Mouse (Mus musculus) left cerebral cortex, postnatal 25 days (tissue): ENCODE results near the gene Epn2. TPM values are rescaled to one million over a fixed set of nuclear protein-coding genes. Genes with fewer than 3 reads are reported as not detected.

ENCODE experiments used
- DNase-seq, 2 experiments: peaks; one replicate each; pipeline ENCODE4 v3.0.0; 2022; ENCODE audit warnings: low spot score in 2 of 2, mixed read lengths in 1 of 2
- intact Hi-C: fragments of 180-260 bp; cut with DNase I; formaldehyde crosslinking; loops from one replicate; pipeline ENCODE4 v1.15.1; 2025
- total RNA-seq, 2 experiments: library from RNA; stranded (reverse); gene quantifications; 2 replicates each; pipeline ENCODE4 v1.2.3; 2021

Epn2 gene
- total RNA-seq, 2 experiments from 2014 or later = 118 to 133 TPM

DNA sequence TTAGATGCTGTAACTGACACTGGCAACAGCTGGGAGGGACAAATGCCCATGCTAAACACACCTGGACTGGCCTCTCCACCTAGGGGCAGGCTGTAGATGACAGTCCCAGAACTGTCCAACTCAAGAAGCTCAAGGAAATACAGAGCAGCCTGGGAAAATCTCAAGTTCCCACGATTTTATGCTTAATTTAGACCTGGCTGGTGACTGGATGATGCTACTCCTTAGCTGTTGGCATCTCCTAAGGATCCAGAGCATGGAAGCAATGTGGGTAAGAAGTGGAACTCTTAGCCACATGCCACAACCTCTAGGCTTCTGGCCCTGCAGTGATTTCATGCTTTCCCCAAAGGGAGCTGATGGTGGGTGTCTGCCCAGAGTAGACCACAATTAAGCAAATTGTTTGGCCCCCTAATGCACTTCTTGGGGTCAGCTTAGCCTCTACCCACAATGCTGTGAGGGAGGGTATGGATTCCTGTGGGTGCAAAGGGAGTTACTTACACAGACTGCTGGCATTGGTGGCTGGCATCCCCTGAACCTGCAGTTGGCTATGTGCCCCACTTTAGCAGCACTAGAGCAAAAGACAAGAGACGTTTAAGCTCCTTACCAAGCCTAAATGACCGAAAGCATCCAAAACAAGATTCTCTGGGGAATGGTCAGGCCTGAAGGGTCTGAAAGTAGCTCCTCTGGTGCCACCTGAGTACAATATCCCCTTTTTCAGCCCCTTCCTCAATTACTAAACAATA is 26.3 kb downstream of the Epn2 start:
- intact Hi-C loops = no loop called here
- peak in 1 of 2 experiments; percentile 66 for DNase-seq

DNA sequence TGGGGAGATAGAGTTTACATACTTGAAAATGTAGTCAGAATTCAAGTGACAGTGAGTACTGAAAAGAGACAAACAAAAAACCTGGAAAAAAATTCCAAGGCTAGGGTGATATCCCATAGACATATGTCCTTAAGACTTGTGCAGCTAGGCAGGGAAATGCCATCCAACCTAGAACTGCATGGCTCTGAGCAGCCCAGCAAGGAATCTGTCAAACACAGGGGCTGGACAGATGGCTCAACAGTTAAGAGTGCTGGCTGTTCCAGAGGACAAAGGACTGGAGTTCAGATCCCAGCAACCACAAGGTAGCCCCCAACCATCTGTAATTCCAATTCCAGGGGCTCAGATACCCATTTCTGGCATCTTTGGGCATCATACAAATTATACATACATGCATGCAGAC is 28.9 kb downstream of the Epn2 start:
- no peak for DNase-seq
- intact Hi-C loops = no loop called here

DNA sequence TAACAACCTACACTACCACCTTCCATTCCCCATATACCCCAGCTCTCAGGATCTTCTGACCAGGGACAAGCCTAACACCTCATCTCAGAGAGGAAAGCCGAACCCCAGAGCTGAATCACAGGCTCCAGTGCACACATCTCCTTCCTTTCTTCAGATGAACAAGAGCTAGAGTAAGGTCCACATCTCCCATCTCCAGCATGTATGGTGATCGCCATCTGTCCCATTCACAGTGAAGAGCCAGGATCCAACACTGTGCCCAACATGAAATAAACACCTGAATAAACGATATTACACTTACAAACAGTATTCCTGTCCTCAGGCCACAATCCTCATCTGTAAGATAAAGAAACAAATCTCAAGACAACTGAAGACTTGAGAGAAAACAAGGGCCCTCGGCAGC is 31.8 kb downstream of the Epn2 start:
- no peak for DNase-seq
- intact Hi-C loops = no loop called here

DNA sequence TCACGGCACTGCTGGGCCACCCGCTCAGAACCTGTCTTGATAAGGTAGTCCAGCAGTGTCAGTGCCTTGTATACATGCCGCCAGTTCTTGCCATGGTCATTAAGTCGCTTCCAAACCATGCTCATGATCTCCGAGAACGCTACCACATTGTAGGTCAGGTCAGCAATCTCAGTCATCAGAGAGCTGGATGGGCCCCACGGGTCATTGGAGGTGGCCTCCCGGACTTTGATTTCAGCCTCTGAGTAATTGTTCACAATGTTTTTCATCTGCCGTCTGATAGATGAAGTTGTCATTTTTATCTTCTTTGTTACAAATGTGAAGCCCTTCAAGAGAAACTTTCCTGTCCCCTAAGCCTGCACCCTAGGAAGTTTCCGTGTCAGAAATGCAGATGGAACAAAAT is 33.0 kb downstream of the Epn2 start:
- DNase-seq = no peak
- intact Hi-C loops = no loop called here

DNA sequence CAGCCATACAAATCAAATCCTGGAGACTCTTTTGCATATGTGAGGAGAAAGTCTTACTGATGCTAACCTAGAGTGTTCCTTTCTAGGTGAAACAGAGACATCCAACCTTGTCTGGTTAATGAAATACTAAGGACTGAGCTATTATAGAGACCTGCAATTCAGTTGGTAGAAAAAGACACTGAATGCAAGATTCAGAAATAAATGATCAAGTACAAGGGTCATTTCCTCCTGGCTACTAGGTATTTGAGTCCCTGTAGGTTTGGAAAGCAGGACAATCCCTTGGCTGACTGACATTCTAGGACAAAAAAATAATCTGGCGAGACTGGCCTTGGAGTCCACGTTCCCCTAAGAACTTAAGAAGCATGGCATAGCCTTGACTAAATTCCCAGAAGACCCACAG is 33.9 kb downstream of the Epn2 start:
- intact Hi-C loops = no loop called here
- DNase-seq = no peak

DNA sequence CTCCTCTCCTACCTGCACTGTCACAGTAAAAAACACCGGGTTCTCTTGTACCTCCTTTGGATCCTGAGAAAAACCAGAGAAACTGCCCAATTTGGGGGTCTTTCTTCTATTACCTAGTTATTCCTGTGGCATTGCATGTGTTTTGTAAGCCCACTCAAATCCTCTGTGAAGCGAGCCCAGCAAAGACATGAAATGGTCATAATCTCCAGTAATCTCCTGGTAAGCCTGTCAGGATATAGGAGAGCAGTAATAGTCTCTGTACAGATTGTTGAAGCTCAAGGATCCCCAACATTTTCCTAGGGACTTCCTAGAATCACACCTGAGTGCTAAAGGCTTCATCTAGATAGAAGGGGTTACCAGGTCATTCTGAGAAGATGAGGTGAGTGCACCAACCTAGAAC is 38.4 kb downstream of the Epn2 start:
- intact Hi-C loops = no loop called here
- no peak for DNase-seq

DNA sequence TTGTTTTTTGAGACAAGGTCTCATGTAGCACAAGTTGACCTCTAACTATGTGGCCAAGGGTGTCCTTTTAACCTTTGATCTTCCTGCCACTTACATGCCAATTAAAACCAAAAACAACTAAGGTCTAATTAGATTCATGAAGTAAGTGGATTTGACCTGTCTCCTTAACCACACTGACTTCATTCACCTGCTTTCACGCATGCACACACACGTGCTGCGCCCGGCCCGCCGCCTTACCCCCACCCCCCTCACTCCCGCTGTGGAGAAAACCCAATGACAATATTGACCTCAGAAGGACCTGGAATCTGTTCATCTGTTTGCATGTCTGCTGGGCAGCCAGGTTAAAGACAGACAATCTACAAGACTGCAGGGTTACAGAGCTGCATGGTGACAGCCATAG is 38.8 kb downstream of the Epn2 start:
- intact Hi-C loops = no loop called here
- DNase-seq = no peak

- DNase-seq = peak; percentile 39 to 79
- intact Hi-C loops = no loop called here
Measured at GRCm38 (mm10) chr11:61537362-61537761, 42.1 kb downstream of the Epn2 start.

GRCm38 (mm10) chr11:61536952-61537351 is 42.5 kb downstream of the Epn2 start:
- intact Hi-C loops = no loop called here
- DNase-seq = no peak

GRCm38 (mm10) chr11:61535530-61535929 is 44.0 kb downstream of the Epn2 start:
- no peak for DNase-seq
- intact Hi-C loops = no loop called here

DNA sequence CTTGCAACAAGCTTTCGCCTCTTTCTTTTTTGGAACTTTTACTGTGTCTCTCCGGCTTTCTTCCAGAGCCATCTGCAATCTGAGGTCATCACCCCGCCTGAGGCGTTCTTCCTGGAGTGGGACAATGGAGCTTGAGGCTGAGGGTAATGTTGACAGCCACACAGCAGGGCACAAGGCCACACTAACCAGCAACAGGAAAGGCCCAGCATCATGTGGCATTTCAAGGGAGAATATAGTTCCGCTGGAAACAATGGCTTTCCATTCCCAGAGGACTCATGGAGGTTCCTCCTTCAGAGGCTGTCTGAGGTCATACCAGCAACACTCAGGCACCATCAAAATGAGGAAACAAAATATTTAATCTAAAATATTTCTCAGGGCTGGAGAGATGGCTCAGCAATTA is 45.9 kb downstream of the Epn2 start:
- intact Hi-C loops = loop anchor here (5.0 kb wide), 1 partner anchor 84 kb away; no protein-coding TSS in a partner anchor
- no peak for DNase-seq

GRCm38 (mm10) chr11:61532820-61533219 is 46.7 kb downstream of the Epn2 start:
- intact Hi-C loops = loop anchor here (5.0 kb wide), 1 partner anchor 84 kb away; no protein-coding TSS in a partner anchor
- no peak for DNase-seq

- intact Hi-C loops = no loop called here
- peak; percentile 27 to 60 for DNase-seq
Measured at GRCm38 (mm10) chr11:61529268-61529713, 50.2 kb downstream of the Epn2 start.

- intact Hi-C loops = no loop called here
- no peak for DNase-seq
Measured at GRCm38 (mm10) chr11:61526872-61527271, 52.6 kb downstream of the Epn2 start.

DNA sequence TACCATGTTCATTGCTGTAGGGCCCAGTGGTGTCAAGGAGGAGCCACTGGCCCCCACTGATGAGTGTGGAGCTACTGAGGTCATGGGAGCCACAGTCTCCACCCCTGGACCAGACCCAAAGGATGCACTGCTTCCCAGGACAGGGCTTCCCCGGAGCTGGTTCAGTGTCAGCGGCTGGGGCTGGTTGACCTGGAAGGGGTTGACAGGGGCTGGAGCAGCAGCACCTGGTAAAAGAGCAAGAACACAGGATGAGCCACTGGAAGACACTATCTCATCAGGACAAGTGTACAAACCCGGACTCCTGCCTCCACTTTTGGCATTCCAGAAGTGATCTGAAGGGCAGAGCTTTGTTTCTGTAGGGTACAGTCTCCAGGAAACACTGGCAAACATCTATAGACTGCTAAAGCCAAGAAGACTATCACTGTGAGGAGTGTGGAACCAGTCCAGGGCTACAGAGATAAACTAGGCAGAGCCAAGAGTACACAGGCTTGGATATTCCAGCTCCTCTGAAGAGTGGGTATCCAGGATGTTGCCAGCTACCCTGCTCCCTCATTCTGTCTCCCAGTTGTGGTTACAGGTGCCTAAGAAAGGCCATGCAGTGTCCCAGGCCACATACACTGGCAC is 59.9 kb downstream of the Epn2 start:
- no peak for DNase-seq
- intact Hi-C loops = no loop called here

GRCm38 (mm10) chr11:61518871-61519270 is 60.6 kb downstream of the Epn2 start:
- no peak for DNase-seq
- intact Hi-C loops = no loop called here

DNA sequence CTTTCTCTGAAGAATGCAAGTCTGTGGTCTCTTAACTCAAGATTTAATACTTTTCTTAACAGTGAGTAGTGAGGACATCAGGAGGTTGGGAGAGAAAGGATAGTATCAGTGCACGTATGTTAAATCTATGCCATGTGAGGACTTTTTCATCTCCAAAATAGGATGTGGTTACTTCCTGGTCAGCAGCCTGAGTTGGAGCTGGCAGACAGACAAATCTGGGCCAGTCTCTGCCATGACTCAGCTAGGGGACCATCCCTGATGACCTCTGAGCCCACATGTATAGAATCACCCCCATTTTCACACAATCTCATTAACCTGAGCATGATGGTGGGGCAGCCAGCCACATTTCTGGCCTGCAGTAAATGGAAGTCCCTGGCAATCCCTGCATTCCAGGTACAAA is 61.5 kb downstream of the Epn2 start:
- DNase-seq = no peak
- intact Hi-C loops = no loop called here

DNA sequence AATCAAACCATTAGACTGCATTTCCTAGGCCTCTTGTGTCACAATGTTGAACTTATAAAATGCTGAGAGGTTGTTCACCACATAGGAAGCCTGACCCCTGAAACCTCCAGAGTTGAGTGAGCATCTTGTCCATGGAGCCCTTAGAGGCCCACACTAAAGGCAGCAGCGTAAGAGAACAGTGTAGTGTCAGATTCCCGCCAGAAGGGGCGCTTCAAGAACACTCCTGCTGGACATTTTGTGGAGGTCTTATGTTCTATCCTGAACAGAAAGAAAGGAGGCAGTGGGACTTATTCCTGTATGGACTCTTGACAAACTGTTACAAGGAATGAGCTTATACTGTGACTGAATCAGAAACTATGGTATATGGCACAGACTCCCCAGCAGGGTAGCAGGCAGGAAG is 64.5 kb downstream of the Epn2 start:
- no peak for DNase-seq
- intact Hi-C loops = no loop called here

- DNase-seq = peak; percentile 99
- intact Hi-C loops = loop anchor here (1.0 to 10.0 kb wide), 6 partner anchors 68 to 320 kb away; no protein-coding TSS in a partner anchor
Measured at GRCm38 (mm10) chr11:61504713-61505257, 74.7 kb downstream of the Epn2 start, which contains the start of gene B9d1. Gene B9d1 (plus strand): TSS chr11:61505144.

DNA sequence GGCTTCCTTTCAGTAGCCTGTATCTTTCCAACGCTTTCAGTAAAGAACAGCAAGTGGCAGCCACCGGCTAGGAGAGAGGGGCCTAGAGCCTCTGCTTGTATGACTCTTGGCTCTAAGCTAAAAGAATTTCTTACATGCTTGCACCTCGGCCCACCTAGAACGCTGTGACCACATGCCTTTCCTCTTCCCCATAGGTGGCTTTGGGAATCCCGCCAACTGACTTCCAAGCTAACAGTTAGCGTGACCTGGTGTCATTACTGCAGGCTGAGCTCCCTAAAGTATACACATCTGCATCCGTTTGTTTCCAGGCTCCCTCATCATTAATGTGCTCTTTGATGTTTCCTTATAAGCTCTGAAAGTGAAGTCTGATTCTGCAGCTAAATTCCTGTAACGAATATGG is 75.6 kb downstream of the Epn2 start:
- intact Hi-C loops = loop anchor here (2.0 to 10.0 kb wide), 3 partner anchors 95 to 319 kb away; no protein-coding TSS in a partner anchor
- no peak for DNase-seq
